Mouse (Mus musculus): ENCODE measurements around the gene Trim38. TPM values are rescaled to one million over a fixed set of nuclear protein-coding genes. Genes with fewer than 3 reads are reported as not detected.
"Not testable (repeated sequence)": the region's sequence is repeated elsewhere in the genome, so short reads cannot be mapped to it uniquely, and the experiment has no call there.

Trim38 gene
- polyA plus RNA-seq, 1 experiment from 2014 or later: not detected

- Histone ChIP-seq H3K9me3 (replicated peaks) (no peaks in the 10 kb centered on the region), H3K9ac (no peak overlapping the region), H3K4me1 (peaks cover 12% of the 10 kb centered on the region; the same call in 1 of the 2 replicates), H3K4me3 (replicated peaks) (no peak overlapping the region), H3K27ac (replicated peaks) (no peak overlapping the region), H3K27me3 (no peaks in the 10 kb centered on the region), H3K4me2 (replicated peaks) (no peak overlapping the region), H3K36me3 (no peaks in the 10 kb centered on the region)
- no peak for ATAC-seq (ENCODE audit: insufficient number of reproducible peaks, low FRiP score, low TSS enrichment, low read depth)
Observed at GRCm38 (mm10) chr13:23755000-23755399, 14.7 kb upstream of the Trim38 start.

- peak within 1 kb of the TSS; percentile 41 for H3K4me3 ChIP-seq (replicated peaks)
- no peaks in the 10 kb centered on the region for H3K27me3 ChIP-seq
- H3K9ac ChIP-seq: 0 out of 2 replicates have a peak within 1 kb of the TSS, but pooled peaks have one; percentile 23
- H3K4me1 ChIP-seq: peaks cover 23% of the 10 kb centered on the region; the same call in 1 of the 2 replicates
- peak within 1 kb of the TSS; percentile 92 for H3K27ac ChIP-seq (replicated peaks)
- under 1% methylated on average over 19 of the region's 22 CpGs for WGBS
- H3K9me3 ChIP-seq (replicated peaks): no peaks in the 10 kb centered on the region
- ATAC-seq (ENCODE audit: insufficient number of reproducible peaks, low FRiP score, low TSS enrichment, low read depth): peak; percentile 82
- peak within 1 kb of the TSS; percentile 60 for H3K4me2 ChIP-seq (replicated peaks)
- H3K36me3 ChIP-seq: no peaks in the 10 kb centered on the region
Observed at GRCm38 (mm10) chr13:23756790-23757189, 12.9 kb upstream of the Trim38 start, which contains the start of gene Hist1h4b. Gene Hist1h4b (plus strand): TSS chr13:23757013.

GRCm38 (mm10) chr13:23757211-23757773 is 12.4 kb upstream of the Trim38 start:
- peaks cover 23% of the 10 kb centered on the region; the same call in 1 of the 2 replicates for H3K4me1 ChIP-seq
- H3K4me3 ChIP-seq (replicated peaks): peak overlapping the region; percentile 41
- peak overlapping the region; percentile 92 for H3K27ac ChIP-seq (replicated peaks)
- H3K9ac ChIP-seq: 0 out of 2 replicates have a peak overlapping the region, but pooled peaks have one; percentile 23
- no peaks in the 10 kb centered on the region for H3K36me3 ChIP-seq
- peak overlapping the region; percentile 60 for H3K4me2 ChIP-seq (replicated peaks)
- no peak for ATAC-seq (ENCODE audit: insufficient number of reproducible peaks, low FRiP score, low TSS enrichment, low read depth)
- H3K27me3 ChIP-seq: no peaks in the 10 kb centered on the region
- 2% methylated on average over 16 of the region's 23 CpGs for WGBS
- no peaks in the 10 kb centered on the region for H3K9me3 ChIP-seq (replicated peaks)

GRCm38 (mm10) chr13:23757921-23758320 is 11.8 kb upstream of the Trim38 start:
- no peaks in the 10 kb centered on the region for H3K9me3 ChIP-seq (replicated peaks)
- WGBS: 51% methylated on average over 3 of the region's 3 CpGs
- ATAC-seq (ENCODE audit: insufficient number of reproducible peaks, low FRiP score, low TSS enrichment, low read depth): no peak
- H3K4me2 ChIP-seq (replicated peaks): peak overlapping the region; percentile 60; the same call in 1 of the 2 replicates
- H3K4me1 ChIP-seq: peaks cover 19% of the 10 kb centered on the region; the same call in 1 of the 2 replicates
- no peaks in the 10 kb centered on the region for H3K27me3 ChIP-seq
- H3K27ac ChIP-seq (replicated peaks): no peak overlapping the region
- peak overlapping the region; percentile 41; the same call in 1 of the 2 replicates for H3K4me3 ChIP-seq (replicated peaks)
- no peak overlapping the region for H3K9ac ChIP-seq
- H3K36me3 ChIP-seq: no peaks in the 10 kb centered on the region

- no peak for ATAC-seq (ENCODE audit: insufficient number of reproducible peaks, low FRiP score, low TSS enrichment, low read depth)
- no peaks in the 10 kb centered on the region for H3K36me3 ChIP-seq
- no peak overlapping the region for H3K9ac ChIP-seq
- no peaks in the 10 kb centered on the region for H3K9me3 ChIP-seq (replicated peaks)
- peaks cover 30% of the 10 kb centered on the region for H3K4me1 ChIP-seq
- no peak overlapping the region for H3K4me2 ChIP-seq (replicated peaks)
- no peak overlapping the region for H3K4me3 ChIP-seq (replicated peaks)
- H3K27me3 ChIP-seq: no peaks in the 10 kb centered on the region
- WGBS: 73% methylated on average over 3 of the region's 3 CpGs
- no peak overlapping the region for H3K27ac ChIP-seq (replicated peaks)
Observed at GRCm38 (mm10) chr13:23759251-23759771, 10.4 kb upstream of the Trim38 start.

- ATAC-seq (ENCODE audit: insufficient number of reproducible peaks, low FRiP score, low TSS enrichment, low read depth): no peak
- Histone ChIP-seq H3K4me3 (replicated peaks) (peak overlapping the region; percentile 58), H3K27me3 (no peaks in the 10 kb centered on the region), H3K4me1 (peaks cover 36% of the 10 kb centered on the region), H3K27ac (replicated peaks) (peak overlapping the region; percentile 96), H3K9ac (no peak overlapping the region), H3K36me3 (no peaks in the 10 kb centered on the region), H3K4me2 (replicated peaks) (peak overlapping the region; percentile 84), H3K9me3 (replicated peaks) (no peaks in the 10 kb centered on the region)
- 73% methylated on average over 1 of the region's 1 CpGs for WGBS
Observed at GRCm38 (mm10) chr13:23759916-23760239, 9.8 kb upstream of the Trim38 start.

GRCm38 (mm10) chr13:23760240-23760971 is 9.3 kb upstream of the Trim38 start:
- Histone ChIP-seq H3K9ac (peak overlapping the region; percentile 45), H3K36me3 (no peaks in the 10 kb centered on the region), H3K4me2 (replicated peaks) (peak overlapping the region; percentile 84), H3K27me3 (no peaks in the 10 kb centered on the region), H3K9me3 (replicated peaks) (no peaks in the 10 kb centered on the region), H3K4me1 (peaks cover 37% of the 10 kb centered on the region), H3K27ac (replicated peaks) (peak overlapping the region; percentile 96), H3K4me3 (replicated peaks) (peak overlapping the region; percentile 58)
- WGBS: 2% methylated on average over 21 of the region's 27 CpGs
- ATAC-seq (ENCODE audit: insufficient number of reproducible peaks, low FRiP score, low TSS enrichment, low read depth): no peak

GRCm38 (mm10) chr13:23760972-23761864 is 8.5 kb upstream of the Trim38 start, which contains the start of gene Hist1h4a:
Gene Hist1h4a (minus strand): TSS chr13:23761230.
- peak within 1 kb of the TSS; percentile 45 for H3K9ac ChIP-seq
- H3K4me1 ChIP-seq: peaks cover 37% of the 10 kb centered on the region
- no peaks in the 10 kb centered on the region for H3K36me3 ChIP-seq
- H3K27ac ChIP-seq (replicated peaks): peak within 1 kb of the TSS; percentile 96
- H3K27me3 ChIP-seq: no peaks in the 10 kb centered on the region
- peak within 1 kb of the TSS; percentile 58 for H3K4me3 ChIP-seq (replicated peaks)
- under 1% methylated on average over 68 of the region's 72 CpGs for WGBS
- peak; percentile 81 for ATAC-seq (ENCODE audit: insufficient number of reproducible peaks, low FRiP score, low TSS enrichment, low read depth)
- H3K4me2 ChIP-seq (replicated peaks): peak within 1 kb of the TSS; percentile 84
- H3K9me3 ChIP-seq (replicated peaks): no peaks in the 10 kb centered on the region

GRCm38 (mm10) chr13:23761871-23762821 is 7.6 kb upstream of the Trim38 start, which contains the start of gene Hist1h3a:
Gene Hist1h3a (minus strand): TSS chr13:23762386.
- not testable (repeated sequence) for H3K36me3 ChIP-seq; H3K9me3 ChIP-seq (replicated peaks); H3K27me3 ChIP-seq
- ATAC-seq (ENCODE audit: insufficient number of reproducible peaks, low FRiP score, low TSS enrichment, low read depth): peak; percentile 63
- WGBS: under 1% methylated on average over 29 of the region's 52 CpGs
- peak within 1 kb of the TSS; percentile 58 for H3K4me3 ChIP-seq (replicated peaks)
- peak within 1 kb of the TSS; percentile 96 for H3K27ac ChIP-seq (replicated peaks)
- H3K4me1 ChIP-seq: peaks cover 37% of the 10 kb centered on the region
- peak within 1 kb of the TSS; percentile 84 for H3K4me2 ChIP-seq (replicated peaks)
- H3K9ac ChIP-seq: peak within 1 kb of the TSS; percentile 29

GRCm38 (mm10) chr13:23763242-23763585 is 6.5 kb upstream of the Trim38 start:
- 2% methylated on average over 10 of the region's 10 CpGs for WGBS
- no peak for ATAC-seq (ENCODE audit: insufficient number of reproducible peaks, low FRiP score, low TSS enrichment, low read depth)
- no peaks in the 10 kb centered on the region for H3K36me3 ChIP-seq
- H3K27ac ChIP-seq (replicated peaks): peak overlapping the region; percentile 96
- H3K27me3 ChIP-seq: no peaks in the 10 kb centered on the region
- H3K9ac ChIP-seq: 0 out of 2 replicates have a peak overlapping the region, but pooled peaks have one; percentile 21
- peak overlapping the region; percentile 84 for H3K4me2 ChIP-seq (replicated peaks)
- H3K4me3 ChIP-seq (replicated peaks): peak overlapping the region; percentile 58
- H3K9me3 ChIP-seq (replicated peaks): no peaks in the 10 kb centered on the region
- H3K4me1 ChIP-seq: peaks cover 32% of the 10 kb centered on the region

All from embryonic facial prominence, embryonic 15.5 days (tissue).